Mouse (Mus musculus) ES-E14 (cell line): ENCODE data around the gene Naa15.

Experiments
- CHD2 ChIP-seq: IDR thresholded peaks from 2 replicates; pipeline ENCODE4 v1.6.1; 2014; ENCODE audit warnings: mild to moderate bottlenecking, low read depth, low read length, inconsistent platforms
- HCFC1 ChIP-seq: IDR thresholded peaks from 2 replicates; pipeline ENCODE4 v1.6.1; 2012; ENCODE audit warnings: low read length, inconsistent platforms, borderline replicate concordance; ENCODE audit not compliant: insufficient read depth
- ZC3H11A ChIP-seq: IDR thresholded peaks from 2 replicates; pipeline ENCODE4 v1.6.1; 2012; ENCODE audit warnings: low read depth, mild to moderate bottlenecking, inconsistent platforms, low read length, borderline replicate concordance
- ZNF384 ChIP-seq: IDR thresholded peaks from 2 replicates; pipeline ENCODE4 v1.6.1; 2012; ENCODE audit warnings: low read depth, low read length, inconsistent platforms

DNA sequence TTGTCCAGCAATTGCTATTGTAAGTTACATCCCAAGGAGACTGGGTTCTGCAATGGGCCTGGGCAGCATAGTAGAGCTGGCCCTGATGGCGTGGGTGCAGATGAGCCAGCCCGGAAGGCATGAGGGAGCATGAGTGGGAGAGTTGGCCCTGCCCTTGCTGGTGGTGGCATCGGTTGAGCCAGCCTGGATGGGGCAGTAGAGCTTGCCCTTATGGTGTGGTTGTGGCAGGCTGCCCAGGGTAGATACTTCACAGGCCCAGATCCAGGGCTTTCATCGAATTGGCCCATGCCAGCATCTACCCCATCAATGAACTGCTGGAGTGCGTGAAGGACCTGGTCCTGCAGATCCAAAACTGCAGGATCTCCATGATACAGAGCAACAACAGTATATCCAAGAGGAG lies 97.0 kb downstream of the Naa15 start:
- TF ChIP-seq ZNF384 (no peak), HCFC1 (no peak), ZC3H11A (no peak), CHD2 (no peak)
